Mouse (Mus musculus): ENCODE results near the gene Epas1.

The Epas1 gene

GRCm38 (mm10) chr17:86791925-86792324 is 38.4 kb downstream of the Epas1 start:
- DNase-seq: no peak

GRCm38 (mm10) chr17:86795773-86796172 is 42.3 kb downstream of the Epas1 start:
- no peak for DNase-seq

GRCm38 (mm10) chr17:86797031-86797430 is 43.5 kb downstream of the Epas1 start:
- no peak for DNase-seq

- DNase-seq: no peak
Observed at GRCm38 (mm10) chr17:86798460-86798859, 45.0 kb downstream of the Epas1 start.

GRCm38 (mm10) chr17:86798951-86799350 is 45.5 kb downstream of the Epas1 start:
- DNase-seq: no peak

- peak; percentile 41 for DNase-seq
Observed at GRCm38 (mm10) chr17:86800535-86800934, 47.0 kb downstream of the Epas1 start.

- DNase-seq: peak; percentile 59
Observed at GRCm38 (mm10) chr17:86801213-86801815, 47.8 kb downstream of the Epas1 start.

GRCm38 (mm10) chr17:86801876-86802275 is 48.4 kb downstream of the Epas1 start:
- peak; percentile 82 for DNase-seq

GRCm38 (mm10) chr17:86802351-86802985 is 49.0 kb downstream of the Epas1 start:
- DNase-seq: peak; percentile 55

- DNase-seq: no peak
Observed at GRCm38 (mm10) chr17:86803147-86803546, 49.6 kb downstream of the Epas1 start.

- peak; percentile 51 for DNase-seq
Observed at GRCm38 (mm10) chr17:86803653-86804052, 50.2 kb downstream of the Epas1 start.

GRCm38 (mm10) chr17:86812029-86812428 is 58.5 kb downstream of the Epas1 start:
- DNase-seq: no peak

- peak; percentile 65 for DNase-seq
Observed at GRCm38 (mm10) chr17:86814320-86814719, 60.8 kb downstream of the Epas1 start.

- no peak for DNase-seq
Observed at GRCm38 (mm10) chr17:86815016-86815865, 61.7 kb downstream of the Epas1 start.

GRCm38 (mm10) chr17:86822017-86822737 is 68.7 kb downstream of the Epas1 start:
- DNase-seq: peak; percentile 2

GRCm38 (mm10) chr17:86824502-86825162 is 71.1 kb downstream of the Epas1 start:
- peak; percentile 4 for DNase-seq

- peak; percentile 5 for DNase-seq
Observed at GRCm38 (mm10) chr17:86825163-86825902, 71.8 kb downstream of the Epas1 start.

- DNase-seq: peak; percentile 10
Observed at GRCm38 (mm10) chr17:86826376-86826775, 72.9 kb downstream of the Epas1 start.

GRCm38 (mm10) chr17:86827391-86828165 is 74.1 kb downstream of the Epas1 start:
- peak; percentile 6 for DNase-seq

GRCm38 (mm10) chr17:86828500-86828899 is 75.0 kb downstream of the Epas1 start:
- no peak for DNase-seq
